Mouse (Mus musculus) heart, adult 8-10 months (tissue): ENCODE results near the gene Tspan32. TPM values are rescaled to one million over a fixed set of nuclear protein-coding genes. Genes with fewer than 3 reads are reported as not detected.

Experiments
- DNase-seq: peaks from one replicate; pipeline ENCODE4 v3.0.0; 2022; ENCODE audit warnings: low spot score
- total RNA-seq, 4 experiments: library from RNA; stranded (reverse); gene quantifications; 2 replicates each; pipeline ENCODE4 v1.2.4; 2022

Gene Tspan32
- total RNA-seq: 1 to 10 TPM in 1 of 4 experiments, under 1 TPM in 3; 0.27 to 2.8 (median 0.52) TPM

- DNase-seq: no peak
Observed at GRCm38 (mm10) chr7:143004727-143005343, at the start of gene Tspan32. TSS of gene Tspan32 (plus strand) at chr7:143005046.

GRCm38 (mm10) chr7:142956018-142956417 is 48.8 kb upstream of the Tspan32 start:
- DNase-seq: no peak

GRCm38 (mm10) chr7:142958817-142959216 is 46.0 kb upstream of the Tspan32 start:
- no peak for DNase-seq

GRCm38 (mm10) chr7:142959752-142960151 is 45.1 kb upstream of the Tspan32 start:
- DNase-seq: no peak

GRCm38 (mm10) chr7:142967414-142967883 is 37.4 kb upstream of the Tspan32 start:
- no peak for DNase-seq

GRCm38 (mm10) chr7:142967884-142968808 is 36.7 kb upstream of the Tspan32 start:
- no peak for DNase-seq

- DNase-seq: no peak
Observed at GRCm38 (mm10) chr7:142968809-142969511, 35.9 kb upstream of the Tspan32 start, which contains the start of gene Ascl2. TSS of gene Ascl2 (minus strand) at chr7:142969264.

GRCm38 (mm10) chr7:142981908-142982307 is 22.9 kb upstream of the Tspan32 start:
- no peak for DNase-seq

- DNase-seq: no peak
Observed at GRCm38 (mm10) chr7:142985146-142985545, 19.7 kb upstream of the Tspan32 start.

- no peak for DNase-seq
Observed at GRCm38 (mm10) chr7:142987718-142988117, 17.1 kb upstream of the Tspan32 start.

- DNase-seq: no peak
Observed at GRCm38 (mm10) chr7:142995004-142995403, 9.8 kb upstream of the Tspan32 start.

- no peak for DNase-seq
Observed at GRCm38 (mm10) chr7:142995630-142996338, 9.1 kb upstream of the Tspan32 start.

- DNase-seq: no peak
Observed at GRCm38 (mm10) chr7:142996998-142997397, 7.8 kb upstream of the Tspan32 start.

GRCm38 (mm10) chr7:142997403-142998150 is 7.3 kb upstream of the Tspan32 start:
- DNase-seq: no peak

- DNase-seq: no peak
Observed at GRCm38 (mm10) chr7:143002679-143003078, 2.2 kb upstream of the Tspan32 start.

GRCm38 (mm10) chr7:143005344-143006096 is 674 bp downstream of the Tspan32 start:
- no peak for DNase-seq

- DNase-seq: no peak
Observed at GRCm38 (mm10) chr7:143006097-143006755, 1.4 kb downstream of the Tspan32 start.

- DNase-seq: no peak
Observed at GRCm38 (mm10) chr7:143006756-143007598, 2.1 kb downstream of the Tspan32 start.
